Mouse (Mus musculus): ENCODE results near the gene Pigb.

Gene Pigb

DNA sequence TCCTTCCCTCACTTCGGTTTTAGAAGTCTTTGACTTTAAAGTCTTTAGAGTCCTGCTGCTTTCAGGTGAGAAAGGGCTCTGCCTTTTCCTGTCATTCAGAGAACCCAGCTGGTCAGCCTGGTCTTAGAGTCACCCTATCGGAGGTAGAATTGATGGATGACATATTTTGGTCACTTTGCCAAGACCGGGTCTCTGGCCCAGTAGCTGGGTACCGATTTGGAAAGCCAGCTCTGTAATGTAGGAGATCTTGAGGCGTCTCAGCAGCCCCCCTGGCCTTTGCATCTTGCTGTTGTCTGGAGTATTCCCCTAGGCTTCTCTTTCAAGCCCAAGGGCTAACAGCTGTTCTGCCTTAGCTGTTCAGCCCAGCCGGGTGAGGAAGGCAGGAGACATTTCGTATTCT is 5.0 kb upstream of the Pigb start:
- peak; percentile 29 to 52 for DNase-seq

GRCm38 (mm10) chr9:73044146-73045079 is 4.2 kb upstream of the Pigb start, which contains the start of gene Rab27a:
Rab27a (plus strand) TSS chr9:73044854.
- DNase-seq, result peak; percentile 90 to 94

DNA sequence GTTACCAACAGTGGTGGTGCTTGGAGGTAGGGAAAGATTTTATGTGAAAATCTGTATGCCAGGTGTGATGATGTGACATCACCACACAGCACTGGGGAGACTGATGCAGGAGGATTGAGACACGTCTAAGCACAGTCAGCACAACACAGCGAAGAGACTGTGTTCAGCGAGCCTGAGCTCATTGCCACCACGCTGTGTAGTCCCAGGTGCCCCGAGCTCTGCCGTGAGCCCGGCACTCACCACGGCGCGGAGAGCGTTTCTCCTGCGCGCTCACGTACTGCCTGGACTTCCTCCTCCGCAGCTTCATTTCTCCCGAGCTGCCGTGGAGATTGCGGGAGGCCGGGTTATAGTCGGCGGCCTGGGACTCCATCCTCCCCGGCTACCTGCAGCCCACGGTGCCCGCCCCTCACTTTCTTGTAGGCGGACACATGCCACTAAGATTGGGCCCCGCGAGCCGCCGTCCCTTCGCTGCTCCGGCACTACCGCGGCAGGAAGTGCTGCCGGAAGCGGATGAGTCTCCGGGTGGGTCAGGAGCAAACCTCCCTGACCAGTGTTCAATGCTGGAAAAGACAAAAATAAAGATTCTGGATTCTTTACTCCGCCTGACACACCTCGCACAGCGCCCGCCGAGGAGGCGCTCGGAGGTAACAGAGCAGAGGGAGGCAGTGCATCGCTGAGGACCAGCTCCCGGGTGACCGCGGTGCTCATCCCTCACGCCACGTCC is 794 bp downstream of the Pigb start:
- peak; percentile 96 to 98 for DNase-seq

GRCm38 (mm10) chr9:73033406-73033805 is 6.8 kb downstream of the Pigb start:
- DNase-seq, result no peak

DNA sequence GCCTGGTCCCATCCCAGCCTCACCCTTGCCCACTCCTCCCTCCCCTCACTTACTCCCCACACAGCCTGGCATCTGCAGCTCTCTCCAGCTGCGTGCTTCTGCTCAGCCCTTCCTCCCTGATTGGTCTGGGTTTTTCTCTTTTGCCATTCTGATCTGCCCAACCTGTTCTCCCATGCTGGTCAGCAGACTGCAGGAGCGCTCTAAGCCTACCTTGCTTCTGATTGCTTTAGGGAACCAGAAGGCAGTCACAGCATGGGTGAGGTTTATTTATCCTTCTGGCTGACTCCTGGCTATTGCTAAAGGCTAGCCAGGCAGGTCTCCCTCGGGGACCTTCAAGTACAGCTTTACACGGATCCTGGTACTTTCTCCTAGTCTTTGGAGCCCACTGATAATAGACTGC is 8.8 kb downstream of the Pigb start:
- DNase-seq, result peak; percentile 64 to 74

GRCm38 (mm10) chr9:73030443-73030842 is 9.7 kb downstream of the Pigb start:
- DNase-seq, result no peak

- DNase-seq, result peak; percentile 25 to 28
These were observed 14.2 kb downstream of the Pigb start for GRCm38 (mm10) chr9:73025818-73026636.

GRCm38 (mm10) chr9:73020566-73021097 is 19.5 kb downstream of the Pigb start:
- DNase-seq, result no peak

GRCm38 (mm10) chr9:73019841-73020240 is 20.3 kb downstream of the Pigb start:
- DNase-seq, result peak; percentile 60 to 65

GRCm38 (mm10) chr9:73014724-73015123 is 25.5 kb downstream of the Pigb start:
- DNase-seq, result no peak

- no peak for DNase-seq
These were observed 27.5 kb downstream of the Pigb start for GRCm38 (mm10) chr9:73012629-73013028.

GRCm38 (mm10) chr9:73008384-73008783 is 31.8 kb downstream of the Pigb start:
- no peak for DNase-seq

DNA sequence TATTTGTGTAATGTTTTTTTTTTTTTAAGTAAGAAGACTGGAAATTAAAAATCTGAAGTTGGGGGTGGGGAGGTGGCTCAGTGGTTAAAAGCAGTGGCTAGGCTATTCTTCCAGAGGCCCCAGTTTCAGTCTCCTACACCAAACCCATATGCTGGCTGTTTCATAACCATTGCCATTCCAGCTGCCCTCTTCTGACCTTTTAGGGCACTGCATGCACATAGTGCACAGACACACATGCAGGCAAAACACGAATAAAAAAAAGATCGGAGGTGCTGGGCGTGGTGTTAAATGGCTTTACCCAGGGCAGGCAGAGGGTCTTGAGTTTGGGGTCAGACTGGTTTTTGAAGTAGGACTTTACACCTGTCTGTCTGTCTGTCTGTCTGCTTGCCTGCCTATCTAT is 34.0 kb downstream of the Pigb start:
- no peak for DNase-seq

DNA sequence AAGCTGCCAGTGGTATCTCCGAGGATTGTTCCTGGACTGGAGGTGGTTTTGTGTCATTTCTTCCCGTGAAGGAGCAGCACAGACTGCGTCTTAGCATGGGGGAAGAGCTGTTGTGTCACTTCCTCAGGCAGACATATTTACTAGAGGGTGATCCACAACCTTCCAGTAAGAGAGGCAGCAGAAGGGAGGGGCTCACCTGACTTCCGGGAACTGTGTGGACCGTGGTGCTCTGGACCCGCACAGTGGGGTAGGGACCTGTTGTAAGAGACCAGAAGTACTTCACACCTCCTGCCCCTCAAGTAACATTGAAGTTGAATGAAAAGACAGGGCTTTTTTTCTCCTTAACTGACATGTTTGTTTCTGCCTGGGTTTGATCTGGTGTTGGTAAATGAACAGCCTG is 35.1 kb downstream of the Pigb start:
- DNase-seq, result no peak

DNA sequence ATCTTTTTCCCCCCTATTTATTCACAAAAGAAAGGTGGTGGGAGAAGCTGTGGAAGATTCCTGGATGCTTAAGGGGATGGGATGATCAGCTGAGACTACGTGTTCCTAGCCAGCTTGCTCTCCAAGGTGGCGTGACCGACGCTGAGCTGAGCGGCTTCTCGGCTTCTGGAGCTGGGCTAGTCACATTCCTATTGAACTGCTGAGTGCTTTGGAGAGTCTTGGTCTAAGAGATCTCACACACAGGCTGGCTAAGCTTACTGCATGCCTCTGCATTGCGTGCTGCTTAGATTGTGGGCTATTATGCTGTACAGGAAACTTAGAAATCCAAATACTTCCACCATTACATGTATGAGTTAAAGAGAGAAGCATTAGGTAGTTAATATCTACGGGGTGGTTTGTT is 36.1 kb downstream of the Pigb start:
- DNase-seq, result no peak

- no peak for DNase-seq
These were observed 38.0 kb downstream of the Pigb start for GRCm38 (mm10) chr9:73002177-73002576.

GRCm38 (mm10) chr9:73001314-73002011 is 38.7 kb downstream of the Pigb start:
- no peak for DNase-seq

DNA sequence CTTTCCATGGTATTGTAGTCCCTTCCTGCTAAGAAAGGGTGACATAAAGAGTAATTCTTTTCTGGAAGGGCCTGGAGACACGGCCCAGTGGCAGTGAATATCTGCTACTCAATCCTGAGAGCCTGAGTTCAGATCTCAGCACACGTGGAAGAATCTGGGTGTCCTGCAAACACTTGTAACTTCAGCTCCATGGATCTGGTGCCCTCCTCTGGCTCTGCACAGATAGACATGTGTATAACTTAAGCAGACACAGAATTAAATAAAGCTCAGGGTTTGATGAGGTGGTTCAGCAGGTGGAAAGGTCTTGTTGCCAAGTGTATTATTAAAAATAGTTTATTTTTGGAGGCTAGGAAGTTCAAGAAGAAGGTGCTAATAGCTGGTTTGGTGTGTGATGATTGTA is 39.7 kb downstream of the Pigb start:
- DNase-seq, result no peak

GRCm38 (mm10) chr9:72996806-72997205 is 43.4 kb downstream of the Pigb start:
- DNase-seq, result no peak

DNA sequence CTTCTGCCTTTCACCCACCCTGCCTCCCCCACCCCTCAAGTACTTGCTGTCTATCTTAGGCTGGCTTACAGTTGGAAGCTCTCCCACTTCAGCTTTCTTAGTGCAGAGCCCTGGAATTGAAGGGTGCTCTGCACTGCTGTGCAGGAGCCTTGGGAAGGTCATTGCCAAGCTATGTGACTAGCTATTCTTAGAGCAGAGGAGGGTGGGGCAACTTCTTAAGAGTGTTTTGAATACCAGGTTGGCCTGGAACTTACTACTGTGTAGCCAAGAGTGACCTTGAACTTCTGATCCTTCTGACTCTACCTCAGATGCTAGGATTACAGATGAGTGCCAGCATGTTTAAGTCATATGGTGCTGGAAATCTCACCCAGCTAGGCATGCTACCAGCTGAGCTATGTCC is 44.0 kb downstream of the Pigb start:
- no peak for DNase-seq

DNA sequence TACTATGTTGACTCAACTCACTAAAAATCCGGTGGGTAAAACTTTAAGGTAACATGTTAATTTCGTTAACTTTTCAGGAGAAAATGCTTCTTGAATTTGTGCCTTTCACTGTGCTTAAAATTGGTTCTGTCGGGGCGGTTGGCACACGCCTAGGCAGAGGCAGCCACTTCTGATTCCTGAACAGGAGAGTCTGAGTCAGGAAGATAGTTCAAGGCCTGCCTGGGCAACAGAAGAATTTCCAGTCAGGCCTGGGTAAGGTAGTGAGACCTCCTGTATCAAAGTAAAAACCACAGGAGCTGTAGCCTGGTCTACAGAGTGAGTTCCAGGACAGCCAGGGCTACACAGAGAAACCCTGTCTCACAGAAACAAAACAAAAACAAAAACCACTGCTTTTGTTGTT is 47.6 kb downstream of the Pigb start:
- no peak for DNase-seq

DNA sequence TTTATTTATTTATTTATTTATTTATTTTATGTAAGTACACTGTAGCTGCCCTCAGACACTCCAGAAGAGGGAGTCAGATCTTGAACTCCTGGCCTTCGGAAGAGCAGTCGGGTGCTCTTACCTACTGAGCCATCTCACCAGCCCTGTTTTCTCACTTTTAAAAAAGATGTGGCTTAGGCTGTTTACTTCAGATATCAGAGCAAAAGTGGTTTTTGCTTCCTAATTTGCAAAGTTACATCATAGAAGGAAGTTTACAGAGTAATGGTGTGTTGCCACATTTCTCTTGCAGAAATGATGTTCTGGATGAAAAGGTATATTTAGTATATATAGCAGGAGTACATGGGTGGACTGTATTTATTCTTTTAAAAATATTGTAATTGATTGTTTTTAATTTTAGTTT is 48.8 kb downstream of the Pigb start:
- DNase-seq, result no peak

Measured in cerebellum, adult 18-20 months (tissue).